Mouse (Mus musculus): ENCODE measurements around the gene Chrm4.

Chrm4 gene

GRCm38 (mm10) chr2:91963443-91963932 is 36.4 kb downstream of the Chrm4 start:
- DNase-seq (ENCODE audit: extremely low spot score, low read depth, low spot score): no peak

- DNase-seq (ENCODE audit: extremely low spot score, low read depth, low spot score): no peak
Measured at GRCm38 (mm10) chr2:91964610-91965204, 37.7 kb downstream of the Chrm4 start.

GRCm38 (mm10) chr2:91965417-91965816 is 38.4 kb downstream of the Chrm4 start:
- DNase-seq (ENCODE audit: extremely low spot score, low read depth, low spot score): no peak

- no peak for DNase-seq (ENCODE audit: extremely low spot score, low read depth, low spot score)
Measured at GRCm38 (mm10) chr2:91966367-91966766, 39.3 kb downstream of the Chrm4 start.

- DNase-seq (ENCODE audit: extremely low spot score, low read depth, low spot score): no peak
Measured at GRCm38 (mm10) chr2:91967962-91968361, 40.9 kb downstream of the Chrm4 start.

- no peak for DNase-seq (ENCODE audit: extremely low spot score, low read depth, low spot score)
Measured at GRCm38 (mm10) chr2:91971231-91972097, 44.4 kb downstream of the Chrm4 start.

GRCm38 (mm10) chr2:91972121-91972566 is 45.1 kb downstream of the Chrm4 start:
- DNase-seq (ENCODE audit: extremely low spot score, low read depth, low spot score): no peak

- no peak for DNase-seq (ENCODE audit: extremely low spot score, low read depth, low spot score)
Measured at GRCm38 (mm10) chr2:91973416-91974135, 46.5 kb downstream of the Chrm4 start.

- DNase-seq (ENCODE audit: extremely low spot score, low read depth, low spot score): no peak
Measured at GRCm38 (mm10) chr2:91975581-91976541, 48.8 kb downstream of the Chrm4 start, which contains the start of gene Dgkz. Dgkz (minus strand) TSS chr2:91975864.

- DNase-seq (ENCODE audit: extremely low spot score, low read depth, low spot score): no peak
Measured at GRCm38 (mm10) chr2:91977960-91978359, 50.9 kb downstream of the Chrm4 start.
